Mouse (Mus musculus): Measurements from ENCODE around the gene Zfp52.

The Zfp52 gene

GRCm38 (mm10) chr17:21536676-21537075 lies 1.3 kb downstream of the Zfp52 start:
- in situ Hi-C loops (cut with MboI, MseI): loop anchor here (5.0 to 25.0 kb wide), 4 partner anchors 62 to 2001 kb away; partner anchors contain the start of gene Zfp51

- in situ Hi-C loops (cut with MboI, MseI): loop anchor here (25.0 kb wide), 1 partner anchor 546 kb away; the partner anchor contains the start of gene Zfp160
Observed at GRCm38 (mm10) chr17:21557831-21558230, 22.5 kb downstream of the Zfp52 start.

GRCm38 (mm10) chr17:21566220-21566619 lies 30.9 kb downstream of the Zfp52 start:
- in situ Hi-C loops (cut with MboI, MseI): loop anchor here (10.0 to 25.0 kb wide), 2 partner anchors 554 to 621 kb away; partner anchors contain the start of genes Ppp2r1a and Zfp160

- in situ Hi-C loops (cut with MboI, MseI): loop anchor here (10.0 to 25.0 kb wide), 2 partner anchors 555 to 622 kb away; partner anchors contain the start of genes Ppp2r1a and Zfp160
Observed at GRCm38 (mm10) chr17:21566728-21567349, 31.5 kb downstream of the Zfp52 start, which contains the start of gene Zfp948. Gene Zfp948, plus strand, starts transcription at chr17:21567008.

DNA sequence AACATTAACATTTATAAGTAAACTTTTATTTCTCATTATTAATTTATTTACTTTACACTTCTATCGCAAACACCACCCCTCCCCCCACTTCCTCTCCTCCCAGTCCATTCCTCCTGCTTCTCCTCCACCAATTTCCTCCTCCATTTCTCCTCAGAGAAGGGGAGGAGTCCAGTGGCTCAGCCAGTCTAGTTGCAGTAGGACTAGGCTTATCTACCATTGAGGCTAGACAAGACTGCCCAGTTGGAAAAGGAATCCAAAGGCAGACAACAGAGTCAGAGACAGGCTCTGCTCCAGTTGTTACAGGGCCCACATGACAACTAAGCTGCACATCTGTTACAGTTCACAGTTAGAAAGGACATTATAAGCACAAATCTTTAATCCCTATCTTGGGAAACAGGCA lies 32.4 kb downstream of the Zfp52 start:
- in situ Hi-C loops (cut with MboI, MseI): loop anchor here (10.0 to 25.0 kb wide), 2 partner anchors 555 to 623 kb away; partner anchors contain the start of genes Ppp2r1a and Zfp160

- in situ Hi-C loops (cut with MboI, MseI): no loop called here
Observed at GRCm38 (mm10) chr17:21579080-21579479, 43.7 kb downstream of the Zfp52 start.

DNA sequence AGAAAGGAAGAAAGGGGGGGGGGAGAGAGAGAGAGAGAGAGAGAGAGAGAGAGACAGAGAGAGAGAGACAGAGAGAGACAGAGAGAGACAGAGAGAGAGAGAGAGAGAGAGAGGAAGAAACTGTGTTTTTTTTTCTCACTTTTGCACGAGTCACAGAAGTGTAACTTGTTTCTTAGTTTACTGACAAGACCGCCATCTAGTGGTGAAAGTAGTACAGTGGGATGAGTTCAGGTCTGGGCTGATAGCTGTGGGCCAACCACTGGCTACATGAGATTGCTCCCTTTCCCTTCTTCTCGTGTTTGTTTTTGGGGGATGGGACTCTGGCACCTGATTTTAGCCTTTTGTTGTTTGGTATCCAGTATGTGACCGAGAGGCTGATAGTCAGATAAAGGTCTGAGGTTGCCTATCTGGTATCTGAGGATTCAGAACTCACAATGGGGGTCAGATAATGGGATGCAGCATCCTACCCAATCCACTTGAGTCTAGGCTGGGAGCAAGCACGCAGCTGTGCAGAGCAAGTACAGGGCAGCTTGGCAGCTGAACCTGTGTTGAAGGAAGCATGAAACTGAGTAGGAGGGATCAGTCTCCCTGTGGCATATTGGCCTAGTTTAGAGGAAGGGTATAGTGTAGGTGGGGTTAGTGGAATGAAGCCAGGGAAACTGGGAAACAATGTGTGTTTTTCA lies 44.3 kb downstream of the Zfp52 start:
- in situ Hi-C loops (cut with MboI, MseI): no loop called here

GRCm38 (mm10) chr17:21585521-21585920 lies 50.2 kb downstream of the Zfp52 start:
- in situ Hi-C loops (cut with MboI, MseI): no loop called here
